Mouse (Mus musculus): ENCODE results near the gene Sgsm2. TPM values are rescaled to one million over a fixed set of nuclear protein-coding genes. Genes with fewer than 3 reads are reported as not detected.

The Sgsm2 gene
- polyA plus RNA-seq, 1 experiment = 9.6 TPM

DNA sequence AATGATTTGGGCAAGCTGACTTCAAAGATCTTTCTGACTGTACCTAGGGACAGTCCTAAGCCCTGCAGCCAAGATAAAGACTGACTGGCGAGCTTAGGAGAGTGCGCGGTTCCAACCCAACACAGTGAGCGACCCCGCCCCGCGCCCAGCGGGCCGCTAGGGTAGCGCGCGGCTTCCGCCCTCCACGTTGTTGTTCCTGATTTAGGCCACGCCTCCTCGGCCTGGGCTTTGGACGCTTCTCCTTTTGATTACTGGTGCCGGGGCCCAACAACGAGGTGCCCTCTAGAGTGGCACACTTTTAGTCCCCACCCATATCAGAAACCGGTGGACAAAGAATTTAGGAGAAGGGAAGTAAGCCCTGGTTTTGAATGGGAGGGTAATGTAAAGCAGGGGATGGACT lies 67.0 kb downstream of the Sgsm2 start:
- TF ChIP-seq GATA1 (IDR thresholded peaks at IDR 0.05; ENCODE audit: low read length) = no peak

DNA sequence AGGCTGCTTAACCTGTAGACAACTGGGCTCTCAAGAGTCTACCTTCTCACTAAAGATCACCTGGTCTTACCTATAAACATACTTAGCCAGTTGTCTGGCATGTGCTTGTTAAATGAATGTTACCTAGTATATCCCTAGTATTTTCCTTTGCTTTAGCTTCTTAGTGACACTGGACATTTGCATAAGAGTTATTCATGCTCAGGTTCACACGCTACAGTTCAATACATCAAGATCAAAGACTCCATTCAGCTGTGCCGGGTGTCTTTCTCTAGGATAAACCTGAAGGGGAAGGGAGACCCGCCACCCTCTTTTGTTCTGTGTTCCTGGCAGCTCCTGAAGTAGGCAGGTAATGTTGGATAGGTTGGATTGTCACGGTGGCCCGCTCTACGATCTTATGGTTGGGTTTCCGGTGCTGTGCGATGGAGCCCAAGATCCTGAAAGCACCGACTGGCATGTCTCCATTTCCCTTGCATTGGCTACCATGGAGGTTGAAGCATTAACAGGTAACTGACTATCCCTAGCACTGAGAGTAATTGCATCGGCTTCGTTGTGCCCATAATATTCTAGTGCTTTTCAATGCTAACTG lies 67.8 kb downstream of the Sgsm2 start:
- no peak for TF ChIP-seq GATA1 (IDR thresholded peaks at IDR 0.05; ENCODE audit: low read length)

DNA sequence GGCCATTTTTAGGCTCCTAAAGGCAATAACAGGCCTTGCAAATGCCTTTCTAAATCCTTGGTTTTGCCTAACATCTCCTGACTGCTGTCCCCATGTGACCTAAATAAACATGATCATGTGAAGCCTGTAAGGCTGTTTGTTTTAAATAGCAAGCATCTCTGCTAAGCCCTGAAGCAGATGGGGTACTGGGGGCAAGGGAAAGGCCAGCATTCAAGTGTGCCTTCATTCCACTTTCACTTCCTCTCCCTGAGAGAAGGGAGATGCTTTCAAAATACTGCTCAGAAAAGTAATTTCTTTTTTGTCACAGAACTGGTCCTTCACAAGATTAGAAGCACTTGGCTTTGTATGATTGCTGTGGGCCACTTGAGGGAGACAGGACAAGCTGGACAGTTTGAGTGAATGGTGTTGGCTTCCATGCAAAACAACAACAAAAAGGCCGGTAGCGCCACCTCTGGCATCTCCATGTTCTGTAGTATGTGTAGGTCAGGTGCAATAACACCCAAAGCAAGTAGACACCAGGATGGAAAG lies 68.4 kb downstream of the Sgsm2 start:
- TF ChIP-seq GATA1 (IDR thresholded peaks at IDR 0.05; ENCODE audit: low read length) = no peak

DNA sequence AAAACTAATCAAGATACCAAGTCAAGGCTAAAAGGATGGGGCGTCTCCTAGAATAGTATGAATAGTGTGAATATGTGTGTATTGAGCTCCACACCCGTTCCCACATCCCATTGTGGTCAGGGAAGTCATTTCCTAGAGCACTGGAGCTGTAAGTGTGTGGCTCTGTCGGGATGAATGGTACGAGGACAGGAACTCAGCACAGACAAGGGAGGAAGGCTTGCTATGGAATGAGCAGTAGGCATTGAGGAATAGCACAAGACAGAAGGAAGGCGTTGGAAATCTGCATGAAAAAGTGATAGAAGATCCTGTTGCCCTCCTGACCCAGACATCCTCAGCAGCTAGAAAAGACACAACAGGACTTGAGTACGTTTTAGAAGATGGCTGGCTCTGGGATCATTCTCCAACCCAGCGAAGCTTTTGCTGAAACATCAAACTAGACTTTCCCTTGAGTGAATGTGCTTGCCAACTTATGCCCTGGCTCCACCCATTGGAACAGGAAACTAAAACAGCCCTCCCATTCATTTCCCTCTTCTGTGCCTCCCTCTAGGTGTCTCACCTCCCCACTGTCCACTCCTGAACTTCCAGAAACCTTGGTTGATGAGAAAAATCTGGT lies 69.0 kb downstream of the Sgsm2 start:
- TF ChIP-seq GATA1 (IDR thresholded peaks at IDR 0.05; ENCODE audit: low read length) = no peak

DNA sequence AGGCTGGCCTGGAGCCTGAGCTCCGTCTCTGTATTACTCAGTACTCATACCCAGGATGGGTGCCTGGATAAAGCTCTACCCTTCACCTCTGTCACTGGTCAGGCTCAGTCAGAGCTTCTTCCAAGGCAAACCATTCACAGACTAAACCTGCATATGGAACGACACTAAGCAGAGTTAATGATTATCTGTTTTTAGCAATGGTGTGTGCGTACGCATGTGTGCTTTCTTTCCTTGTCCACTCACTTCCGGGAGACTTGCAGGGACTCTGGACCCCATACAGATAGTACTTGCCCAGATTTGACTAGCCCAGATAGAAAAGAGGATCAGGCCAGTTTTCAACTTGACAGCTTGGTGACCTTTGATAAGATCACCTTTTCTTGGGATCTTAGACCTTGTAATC lies 70.2 kb downstream of the Sgsm2 start:
- TF ChIP-seq GATA1 (IDR thresholded peaks at IDR 0.05; ENCODE audit: low read length) = no peak

DNA sequence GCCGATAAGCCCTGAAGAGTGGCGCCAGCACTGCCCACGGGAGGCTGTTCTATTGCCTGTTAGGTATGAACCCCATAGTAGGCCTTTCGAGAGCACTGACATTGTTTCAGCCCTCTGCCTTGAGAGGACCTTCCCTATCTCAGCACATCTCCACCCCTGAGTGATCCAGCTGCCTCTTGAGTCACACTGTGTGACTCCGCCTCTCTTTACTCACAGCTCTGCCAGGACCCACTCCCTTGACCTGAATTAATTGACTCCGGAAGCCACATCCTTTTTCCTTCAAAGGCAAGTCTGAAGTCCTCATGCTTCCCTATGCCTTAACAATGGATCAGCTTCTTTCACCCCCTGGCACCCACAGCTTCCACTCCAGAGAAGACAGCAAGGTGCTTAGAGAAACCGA lies 70.7 kb downstream of the Sgsm2 start:
- no peak for TF ChIP-seq GATA1 (IDR thresholded peaks at IDR 0.05; ENCODE audit: low read length)

DNA sequence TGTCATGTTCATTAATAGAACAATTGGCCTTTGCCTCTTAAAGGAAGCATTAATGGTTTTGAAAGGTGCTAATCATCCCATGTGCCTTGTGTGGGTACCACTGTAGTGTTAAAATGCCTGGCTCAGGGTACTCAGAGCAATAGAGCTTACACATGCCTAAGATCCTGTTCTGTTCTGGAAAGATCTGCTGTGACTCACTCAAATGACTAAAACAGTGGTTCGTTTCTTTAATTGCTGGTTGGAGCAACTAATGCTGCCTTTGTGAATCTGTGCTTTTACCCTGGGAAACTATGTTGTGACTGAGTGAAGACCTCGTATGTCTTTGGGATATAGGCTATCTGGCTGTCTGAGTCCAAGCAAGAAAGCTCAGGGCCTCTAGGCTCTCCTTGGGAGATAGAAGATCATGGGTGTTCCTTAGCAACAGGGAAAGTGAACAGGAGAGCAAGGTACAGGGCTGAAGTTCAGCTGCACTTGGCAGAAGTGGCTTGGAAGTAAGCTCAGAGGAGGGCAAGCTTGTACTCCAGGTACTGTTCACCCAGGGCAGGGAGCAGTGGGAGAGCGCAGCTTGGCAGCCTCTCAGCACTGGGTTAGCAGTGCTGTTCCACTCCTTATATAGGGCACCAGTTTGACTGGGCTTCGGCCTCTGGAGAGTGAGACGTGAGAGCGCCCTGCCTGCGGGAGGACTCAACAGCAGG lies 74.0 kb downstream of the Sgsm2 start:
- TF ChIP-seq GATA1 (IDR thresholded peaks at IDR 0.05; ENCODE audit: low read length) = no peak

DNA sequence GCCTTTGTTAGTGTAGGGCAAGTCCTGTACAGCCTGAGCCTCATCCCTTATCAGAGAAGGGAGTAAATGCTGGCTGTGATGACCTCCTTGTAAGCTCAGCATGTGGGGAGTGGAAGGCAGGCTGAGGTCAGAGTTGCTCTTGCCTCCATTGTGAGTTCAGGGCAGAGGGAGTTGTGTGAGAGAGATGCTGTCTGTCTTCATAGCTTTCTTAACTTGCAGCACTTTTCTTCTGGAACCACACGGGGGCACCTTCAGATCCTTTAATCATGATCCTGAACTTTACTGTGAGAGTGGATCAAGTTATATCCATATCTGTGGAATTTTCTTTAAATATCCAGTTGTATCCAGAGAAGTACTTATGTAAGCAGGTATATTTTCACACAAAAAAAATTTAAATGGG lies 75.4 kb downstream of the Sgsm2 start:
- TF ChIP-seq GATA1 (IDR thresholded peaks at IDR 0.05; ENCODE audit: low read length) = no peak

DNA sequence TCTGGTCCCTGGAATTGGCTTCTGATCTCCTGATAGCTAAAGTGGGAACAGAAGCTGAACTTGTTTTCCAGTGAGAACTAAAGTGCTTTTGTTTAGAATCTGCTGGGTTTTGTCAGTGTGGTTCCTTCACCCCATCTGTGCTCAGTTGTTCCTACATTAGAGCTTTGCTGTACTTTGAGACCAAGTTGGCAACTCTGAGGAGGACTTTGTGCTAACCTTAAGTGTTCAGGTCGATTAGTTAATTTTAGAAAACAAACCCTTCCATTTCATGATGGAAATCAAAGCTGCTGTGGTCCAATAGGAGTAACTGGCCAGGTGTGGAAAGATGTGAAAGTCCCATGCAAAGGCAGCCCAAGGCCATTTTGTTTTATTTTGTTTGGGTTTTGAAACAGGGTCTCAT lies 75.9 kb downstream of the Sgsm2 start:
- TF ChIP-seq GATA1 (IDR thresholded peaks at IDR 0.05; ENCODE audit: low read length) = no peak

DNA sequence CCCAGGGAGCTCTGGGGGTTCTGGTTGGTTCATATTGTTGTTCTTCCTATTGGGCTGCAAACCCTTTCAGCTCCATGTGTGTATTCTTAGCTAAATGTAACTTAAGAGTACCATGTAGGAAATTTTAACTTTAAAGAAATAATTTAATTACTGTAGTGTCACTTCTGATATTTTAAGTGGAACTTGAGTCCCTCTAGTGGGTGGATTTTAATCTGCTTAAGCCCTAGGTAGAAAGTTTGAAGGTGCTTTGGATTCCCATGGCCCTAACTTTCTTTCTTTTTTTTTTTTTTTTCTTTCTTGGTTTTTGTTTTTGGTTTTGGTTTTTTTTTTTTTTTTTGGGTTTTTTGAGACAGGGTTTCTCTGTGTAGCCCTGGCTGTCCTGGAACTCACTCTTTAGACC lies 81.1 kb downstream of the Sgsm2 start:
- TF ChIP-seq GATA1 (IDR thresholded peaks at IDR 0.05; ENCODE audit: low read length) = no peak

DNA sequence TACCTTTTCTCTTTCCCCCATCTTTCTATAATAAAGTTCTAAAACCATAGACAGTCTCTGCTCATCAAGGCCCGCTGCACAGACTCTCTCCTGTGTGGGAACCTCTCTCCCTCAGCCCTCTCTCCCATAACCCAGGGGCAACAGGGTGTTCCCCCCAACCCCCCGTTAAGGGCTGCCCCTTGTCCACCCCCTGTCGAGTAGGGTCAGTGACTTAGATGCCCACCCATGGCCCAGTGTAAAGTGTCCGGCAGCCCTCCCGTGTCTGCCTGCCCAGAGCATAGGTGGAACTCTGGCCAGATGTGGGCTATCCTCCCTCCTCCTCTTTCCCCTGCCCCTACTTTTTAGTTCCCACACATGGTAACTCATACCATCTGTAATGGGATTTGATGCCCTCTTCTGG lies 85.3 kb downstream of the Sgsm2 start:
- no peak for TF ChIP-seq GATA1 (IDR thresholded peaks at IDR 0.05; ENCODE audit: low read length)

DNA sequence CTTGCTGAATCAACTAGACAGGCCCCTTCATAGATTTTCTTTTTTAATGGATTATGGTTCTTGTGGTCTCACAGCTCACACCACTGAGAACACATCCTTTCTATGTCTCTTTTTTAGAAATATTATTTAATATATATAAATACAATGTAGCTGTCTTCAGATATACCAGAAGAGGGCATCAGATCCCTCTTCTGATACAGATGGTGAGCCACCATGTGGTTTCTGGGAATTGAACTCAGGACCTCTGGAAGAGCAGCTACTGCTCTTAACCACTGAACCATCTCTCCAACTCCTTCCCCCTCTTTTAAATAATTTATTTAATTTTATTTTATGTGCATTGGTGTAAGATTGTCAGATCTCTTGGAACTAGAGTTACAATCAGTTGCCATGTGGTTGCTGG lies 86.7 kb downstream of the Sgsm2 start:
- TF ChIP-seq GATA1 (IDR thresholded peaks at IDR 0.05; ENCODE audit: low read length) = no peak

DNA sequence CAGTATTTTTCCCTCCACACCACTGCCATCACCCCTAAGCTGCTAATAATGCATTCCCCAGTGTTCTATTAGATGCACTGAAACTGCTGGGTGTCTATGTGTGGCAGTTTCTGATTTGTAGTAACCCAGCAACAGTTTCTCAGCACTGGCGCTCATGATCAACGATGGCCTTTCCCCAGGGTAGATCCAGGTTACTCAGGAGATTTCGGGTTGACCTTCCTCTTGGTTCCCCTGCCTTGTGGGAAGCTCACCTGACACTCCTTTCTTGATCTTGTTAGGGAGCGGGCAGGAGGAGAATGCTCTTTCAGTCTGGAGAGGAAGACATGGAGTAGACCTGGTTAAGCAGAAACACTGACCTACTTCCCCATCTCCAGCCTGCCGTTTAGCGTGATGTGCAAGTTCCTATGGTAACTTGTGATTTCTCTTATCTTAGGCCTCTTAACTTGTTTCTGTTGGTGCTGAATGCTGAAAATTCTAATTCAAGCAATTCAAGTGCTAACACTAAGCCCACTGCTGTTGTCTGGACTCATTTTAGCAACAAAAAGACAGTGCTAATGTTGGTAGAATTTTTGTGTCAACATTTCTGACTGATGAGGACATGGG lies 88.5 kb downstream of the Sgsm2 start:
- TF ChIP-seq GATA1 (IDR thresholded peaks at IDR 0.05; ENCODE audit: low read length) = no peak

DNA sequence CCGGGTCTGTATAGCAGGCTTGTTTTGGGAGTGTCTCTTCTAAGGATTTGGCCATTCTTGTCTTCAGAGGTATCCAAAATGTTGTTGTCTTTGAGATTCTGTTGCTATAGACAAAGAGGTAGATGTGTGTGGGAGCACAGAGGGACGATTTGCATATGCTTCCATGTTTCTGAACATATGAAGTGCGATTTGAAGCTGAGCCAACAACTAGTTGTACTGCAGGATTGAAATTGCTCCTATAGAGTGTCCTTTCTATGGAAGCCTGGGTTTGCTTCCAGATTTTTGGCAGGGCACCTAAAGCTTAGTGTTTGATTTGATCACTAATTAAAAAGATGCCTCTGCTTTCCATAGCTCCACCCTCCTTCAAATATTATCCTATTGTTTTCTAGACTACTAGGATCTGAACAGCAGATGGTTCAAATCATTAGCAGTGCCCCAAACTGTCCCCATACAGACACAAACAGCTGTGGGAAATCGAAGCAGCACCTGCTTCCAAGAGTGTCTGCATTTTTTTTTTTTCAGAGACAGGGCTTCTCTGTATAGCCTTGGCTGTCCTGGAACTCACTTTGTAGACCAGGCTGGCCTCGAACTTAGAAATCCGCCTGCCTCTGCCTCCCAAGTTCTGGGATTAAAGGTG lies 89.5 kb downstream of the Sgsm2 start:
- no peak for TF ChIP-seq GATA1 (IDR thresholded peaks at IDR 0.05; ENCODE audit: low read length)

DNA sequence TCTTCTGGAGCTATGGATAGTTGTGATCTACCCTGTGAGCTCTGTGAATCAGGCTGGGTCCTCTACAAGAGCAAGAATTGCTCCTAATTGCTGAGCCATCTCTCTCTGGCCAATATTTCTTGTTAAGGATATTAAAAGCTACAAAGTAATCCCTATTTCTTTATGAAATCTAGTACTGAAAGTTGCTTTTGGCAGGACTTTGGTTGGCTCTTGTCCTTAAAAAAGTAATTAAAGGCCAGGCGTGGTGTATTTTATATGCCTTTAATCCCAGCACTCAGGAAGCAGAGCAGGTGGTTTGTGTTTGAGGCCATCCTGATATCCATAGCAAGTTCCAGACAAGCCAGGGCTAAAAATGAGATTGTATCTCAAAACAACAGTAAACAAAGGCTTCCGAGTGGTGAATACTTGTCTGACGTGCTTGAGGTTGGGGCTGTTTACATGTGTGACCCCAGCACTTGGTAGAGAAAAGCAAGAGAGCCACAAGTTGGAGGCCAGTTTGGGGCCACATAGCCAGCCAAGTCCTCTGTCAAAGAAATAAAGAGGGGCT lies 92.7 kb downstream of the Sgsm2 start:
- no peak for TF ChIP-seq GATA1 (IDR thresholded peaks at IDR 0.05; ENCODE audit: low read length)

DNA sequence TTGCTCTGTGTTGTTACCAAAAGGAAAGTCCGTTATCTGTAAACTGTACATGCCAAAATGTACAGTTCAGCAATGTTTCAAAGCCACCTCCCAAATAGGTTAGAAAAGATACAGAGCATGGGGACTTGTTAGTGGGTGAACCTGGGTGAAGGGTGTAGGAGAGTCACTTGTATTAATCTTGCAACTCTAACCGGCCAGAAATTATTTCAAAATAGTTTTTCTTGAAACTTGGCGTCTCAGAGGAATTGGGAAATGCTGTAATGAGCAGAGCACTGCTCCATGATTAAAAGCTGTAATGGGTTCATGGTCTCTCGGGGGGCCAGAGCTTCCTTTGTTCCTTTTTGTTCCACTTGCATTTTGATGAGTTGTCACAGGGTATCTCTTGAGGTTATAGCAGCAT lies 96.2 kb downstream of the Sgsm2 start:
- no peak for TF ChIP-seq GATA1 (IDR thresholded peaks at IDR 0.05; ENCODE audit: low read length)

Other genes with a start within 250 kb of the Sgsm2 start
- 77.2 and 82.6 TPM in 2 replicates for gene Cluh, start 247.6 kb downstream of the Sgsm2 start, polyA plus RNA-seq (2012)
- 9.6 and 12.7 TPM in 2 replicates for gene Pafah1b1, start 172.4 kb downstream of the Sgsm2 start, polyA plus RNA-seq (2012)
- 24.8 and 34.6 TPM in 2 replicates for gene Mettl16, start 126.2 kb downstream of the Sgsm2 start, polyA plus RNA-seq (2012)
- 132 and 166 TPM in 2 replicates for gene Mnt, start 66.1 kb downstream of the Sgsm2 start, polyA plus RNA-seq (2012)
- 36.3 and 39.4 TPM in 2 replicates for gene Tsr1, start 1.0 kb upstream of the Sgsm2 start, polyA plus RNA-seq (2012)
- 36.8 and 60.6 TPM in 2 replicates for gene Smg6, start 28.8 kb upstream of the Sgsm2 start, polyA plus RNA-seq (2012)
- gene Srr, start 28.9 kb upstream of the Sgsm2 start, polyA plus RNA-seq (2012) = 1.6 and 2.0 TPM in 2 replicates

Measured in G1E-ER4 (cell line).